Mouse (Mus musculus) duodenum, adult 2 months (tissue): ENCODE measurements around the gene Wdr54. TPM values are rescaled to one million over a fixed set of nuclear protein-coding genes. Genes with fewer than 3 reads are reported as not detected.

Experiments used
- polyA plus RNA-seq: library from polyadenylated mRNA; depleted of rRNA; stranded (reverse); fragments of >200 nt; gene quantifications from 2 replicates; pipeline ENCODE4 v1.2.3, GENCODE M21; 2012; ENCODE audit warnings: low replicate concordance; rRNA removed

Wdr54 gene
- polyA plus RNA-seq = 1.0 and 1.3 TPM in 2 replicates

GRCm38 (mm10) chr6:83156259-83156684, at the start of gene Wdr54, which contains the start of gene 1700003E16Rik:
Gene Wdr54, minus strand, starts transcription at chr6:83156397.
Gene 1700003E16Rik, plus strand, starts transcription at chr6:83156404.

GRCm38 (mm10) chr6:83165607-83166242, 9.5 kb upstream of the Wdr54 start, which contains the start of gene Dctn1:
Gene Dctn1, plus strand, starts transcription at chr6:83165920.

GRCm38 (mm10) chr6:83134951-83135513, 21.2 kb downstream of the Wdr54 start, which contains the start of gene Rtkn:
Gene Rtkn, plus strand, starts transcription at chr6:83135463.

GRCm38 (mm10) chr6:83125331-83125730, 30.9 kb downstream of the Wdr54 start, which contains the start of gene Ino80b:
Gene Ino80b, minus strand, starts transcription at chr6:83125431.

GRCm38 (mm10) chr6:83120930-83121862, 35.0 kb downstream of the Wdr54 start, which contains the start of gene Wbp1:
Gene Wbp1, minus strand, starts transcription at chr6:83121559.

GRCm38 (mm10) chr6:83115011-83115671, 41.1 kb downstream of the Wdr54 start, which contains the start of gene Mogs:
Gene Mogs, plus strand, starts transcription at chr6:83115496.

GRCm38 (mm10) chr6:83108762-83109668, 47.2 kb downstream of the Wdr54 start, which contains the start of gene Mrpl53:
Gene Mrpl53, plus strand, starts transcription at chr6:83109040.

GRCm38 (mm10) chr6:83101316-83101687, 54.9 kb downstream of the Wdr54 start, which contains the start of the genes Ccdc142 and Gm42688:
Gene Ccdc142, plus strand, starts transcription at chr6:83101601.
Gene Gm42688, plus strand, starts transcription at chr6:83101617.

Other genes starting within 250 kb of the Wdr54 start
- gene Sema4f, start 216.6 kb downstream of the Wdr54 start, polyA plus RNA-seq = 0.37 and 0.41 TPM in 2 replicates
- 0.46 TPM in 1 of 2 replicates, not detected in the other for gene M1ap, start 209.5 kb downstream of the Wdr54 start, polyA plus RNA-seq
- 5.2 and 5.9 TPM in 2 replicates for gene Dok1, start 122.9 kb downstream of the Wdr54 start, polyA plus RNA-seq
- gene Loxl3, start 122.2 kb downstream of the Wdr54 start, polyA plus RNA-seq = 0.98 and 1.3 TPM in 2 replicates
- 823 and 950 TPM in 2 replicates for gene Aup1, start 101.9 kb downstream of the Wdr54 start, polyA plus RNA-seq
- gene Htra2, start 101.1 kb downstream of the Wdr54 start, polyA plus RNA-seq = 24.9 and 33.2 TPM in 2 replicates
- 38.3 and 46.4 TPM in 2 replicates for gene Dqx1, start 98.6 kb downstream of the Wdr54 start, polyA plus RNA-seq
- gene Tlx2, start 86.1 kb downstream of the Wdr54 start, polyA plus RNA-seq = 6.0 and 9.6 TPM in 2 replicates
- gene Pcgf1, start 78.5 kb downstream of the Wdr54 start, polyA plus RNA-seq = 6.3 and 8.7 TPM in 2 replicates
- 1.1 and 1.3 TPM in 2 replicates for gene Lbx2, start 70.0 kb downstream of the Wdr54 start, polyA plus RNA-seq
- 10.7 and 21.4 TPM in 2 replicates for gene Ccdc142, start 54.8 kb downstream of the Wdr54 start, polyA plus RNA-seq
- 5.3 and 7.2 TPM in 2 replicates for gene Gm42688, start 54.8 kb downstream of the Wdr54 start, polyA plus RNA-seq
- 55.7 and 58.1 TPM in 2 replicates for gene Mrpl53, start 47.4 kb downstream of the Wdr54 start, polyA plus RNA-seq
- gene Mogs, start 40.9 kb downstream of the Wdr54 start, polyA plus RNA-seq = 51.8 and 63.1 TPM in 2 replicates
- gene Wbp1, start 34.8 kb downstream of the Wdr54 start, polyA plus RNA-seq = 246 and 297 TPM in 2 replicates
- 48.4 and 118 TPM in 2 replicates for gene Ino80b, start 31.0 kb downstream of the Wdr54 start, polyA plus RNA-seq
- 115 and 204 TPM in 2 replicates for gene Rtkn, start 20.9 kb downstream of the Wdr54 start, polyA plus RNA-seq
- 0.15 and 0.22 TPM in 2 replicates for gene 1700003E16Rik, start within 50 bp of the Wdr54 start, polyA plus RNA-seq
- gene Dctn1, start 9.5 kb upstream of the Wdr54 start, polyA plus RNA-seq = 119 and 175 TPM in 2 replicates
- gene Slc4a5, start 63.4 kb upstream of the Wdr54 start, polyA plus RNA-seq = 31.0 and 32.6 TPM in 2 replicates
- 1.2 and 4.1 TPM in 2 replicates for gene Mthfd2, start 169.5 kb upstream of the Wdr54 start, polyA plus RNA-seq
- gene Mob1a, start 169.6 kb upstream of the Wdr54 start, polyA plus RNA-seq = 14.7 and 20.9 TPM in 2 replicates
- 11.9 and 186 TPM in 2 replicates for gene Bola3, start 192.8 kb upstream of the Wdr54 start, polyA plus RNA-seq